Mouse (Mus musculus): ENCODE measurements around the gene Cyb561d2.
"Not testable (repeated sequence)": the region's sequence is repeated elsewhere in the genome, so short reads cannot be mapped to it uniquely, and the experiment has no call there.

Gene Cyb561d2

GRCm38 (mm10) chr9:107571534-107572326 is 29.7 kb upstream of the Cyb561d2 start:
- DNase-seq (ENCODE audit: low read depth): no peak

DNA sequence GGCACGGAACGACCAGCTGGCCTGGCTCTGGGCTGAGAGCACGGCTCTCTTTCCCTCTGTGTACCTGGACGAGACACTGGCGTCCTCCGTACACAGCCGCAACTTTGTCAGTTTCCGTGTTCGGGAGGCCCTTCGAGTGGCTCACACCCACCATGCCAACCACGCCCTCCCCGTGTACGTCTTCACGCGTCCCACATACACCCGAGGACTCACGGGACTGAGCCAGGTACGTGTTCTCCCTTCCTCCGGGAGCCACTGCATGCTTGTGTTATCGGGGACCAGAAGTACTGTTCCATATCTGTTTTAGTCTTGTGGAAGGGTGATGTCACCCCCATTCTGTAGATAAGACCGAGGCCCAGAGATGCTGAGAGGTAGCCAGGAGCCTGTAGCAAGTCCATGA is 28.9 kb upstream of the Cyb561d2 start:
- no peak for DNase-seq (ENCODE audit: low read depth)

DNA sequence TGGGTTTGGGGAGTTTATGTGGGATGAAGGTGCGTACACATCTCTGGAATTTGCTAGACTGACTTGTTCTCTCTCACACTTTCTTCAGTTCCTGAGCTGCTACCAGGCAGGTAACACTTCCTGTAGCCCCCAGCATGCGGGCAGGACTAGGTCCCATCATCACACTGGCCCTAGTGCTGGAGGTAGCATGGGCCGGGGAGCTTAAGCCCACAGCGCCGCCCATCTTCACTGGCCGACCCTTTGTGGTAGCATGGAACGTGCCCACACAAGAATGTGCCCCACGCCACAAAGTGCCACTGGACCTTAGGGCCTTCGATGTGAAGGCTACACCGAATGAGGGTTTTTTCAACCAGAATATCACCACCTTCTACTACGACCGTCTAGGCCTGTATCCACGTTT is 28.0 kb upstream of the Cyb561d2 start:
- DNase-seq (ENCODE audit: low read depth): no peak

DNA sequence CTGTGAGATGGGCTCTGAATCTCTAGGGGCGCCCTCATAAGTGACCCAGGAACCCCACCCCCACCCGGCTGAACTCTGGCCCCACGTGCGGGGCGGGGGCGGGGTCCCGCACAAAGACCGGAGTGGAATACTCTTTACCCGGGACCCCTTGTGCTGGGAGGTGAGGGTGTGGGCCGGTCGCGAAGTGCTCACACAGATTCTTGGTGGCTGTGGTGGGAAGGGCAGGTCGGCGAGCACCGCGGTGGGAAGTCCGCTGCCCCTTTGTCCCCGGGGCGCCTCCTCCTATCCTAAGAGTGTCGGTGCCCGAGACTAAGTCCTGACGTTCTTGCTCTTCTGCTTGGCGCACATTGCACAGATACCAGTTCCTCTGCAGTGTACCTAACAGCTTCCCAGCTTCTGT is 27.3 kb upstream of the Cyb561d2 start:
- DNase-seq (ENCODE audit: low read depth): no peak

GRCm38 (mm10) chr9:107568331-107569261 is 26.6 kb upstream of the Cyb561d2 start:
- no peak for DNase-seq (ENCODE audit: low read depth)

- DNase-seq (ENCODE audit: low read depth): no peak
Observed at GRCm38 (mm10) chr9:107567702-107568319, 25.8 kb upstream of the Cyb561d2 start, which contains the start of gene Hyal2. Gene Hyal2, plus strand, starts transcription at chr9:107567945.

DNA sequence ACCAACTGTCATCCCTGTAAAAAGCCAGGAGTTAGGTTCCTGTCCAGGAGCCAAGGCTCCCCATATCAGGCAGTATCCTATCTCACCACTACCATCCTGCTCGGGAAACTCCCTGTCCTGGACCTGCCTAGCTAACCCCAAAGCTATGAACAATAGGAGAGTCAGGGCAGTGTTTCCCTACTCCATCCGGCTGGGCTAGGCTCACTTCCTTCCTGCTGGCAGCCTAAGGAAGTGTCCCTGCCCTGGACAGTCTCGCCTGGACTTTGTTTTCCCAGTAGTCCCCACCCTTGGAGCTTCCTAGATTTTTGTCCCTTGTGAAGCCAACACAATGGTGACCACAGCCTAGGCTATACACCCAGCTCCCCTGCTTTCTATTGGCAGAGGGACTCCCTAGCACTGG is 24.9 kb upstream of the Cyb561d2 start:
- DNase-seq (ENCODE audit: low read depth): no peak

- DNase-seq (ENCODE audit: low read depth): no peak
Observed at GRCm38 (mm10) chr9:107566041-107566709, 24.2 kb upstream of the Cyb561d2 start.

DNA sequence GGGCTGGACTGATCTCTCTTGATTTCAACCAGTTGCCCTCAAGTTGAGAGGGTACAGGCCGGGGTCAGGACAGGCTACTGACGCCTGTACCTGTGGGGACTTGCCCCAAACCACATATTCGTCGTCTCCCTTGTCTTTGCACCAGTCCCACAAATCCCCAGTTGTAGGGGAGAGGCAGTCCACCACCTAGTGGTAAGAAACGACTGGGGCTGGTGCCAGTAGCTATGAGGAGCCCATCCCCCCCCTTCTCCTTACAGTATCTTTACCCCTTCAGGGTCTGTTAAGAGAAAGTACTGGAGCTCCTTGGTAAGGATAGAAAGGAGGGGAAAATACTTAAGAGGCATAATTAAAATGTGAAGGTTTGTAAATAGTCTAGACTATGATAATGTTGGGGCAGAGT is 23.6 kb upstream of the Cyb561d2 start:
- not testable (repeated sequence) for DNase-seq (ENCODE audit: low read depth)

- DNase-seq (ENCODE audit: low read depth): peak; percentile 90
Observed at GRCm38 (mm10) chr9:107563029-107563581, 21.1 kb upstream of the Cyb561d2 start, which contains the start of gene Tusc2. Gene Tusc2, plus strand, starts transcription at chr9:107563255.

DNA sequence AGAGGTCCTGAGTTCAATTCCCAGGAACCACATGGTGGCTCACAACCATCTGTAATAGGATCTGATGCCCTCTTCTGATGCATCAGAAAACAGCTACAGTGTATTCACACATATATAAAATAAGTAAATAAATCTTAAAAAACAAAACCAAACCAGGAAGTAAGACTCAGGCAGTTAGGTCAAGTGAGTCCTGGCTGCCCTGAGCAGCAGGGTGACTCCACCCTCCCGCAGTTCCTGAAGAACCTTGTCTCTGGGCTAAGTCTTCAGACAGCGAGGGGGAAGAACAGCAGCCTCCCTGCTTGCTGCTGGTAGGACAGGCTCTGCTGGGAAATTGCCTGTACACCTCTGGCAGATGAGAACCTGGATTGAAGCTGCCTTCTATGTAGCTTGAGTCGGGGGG is 14.4 kb upstream of the Cyb561d2 start:
- DNase-seq (ENCODE audit: low read depth): no peak

- DNase-seq (ENCODE audit: low read depth): no peak
Observed at GRCm38 (mm10) chr9:107555701-107556100, 13.7 kb upstream of the Cyb561d2 start.

DNA sequence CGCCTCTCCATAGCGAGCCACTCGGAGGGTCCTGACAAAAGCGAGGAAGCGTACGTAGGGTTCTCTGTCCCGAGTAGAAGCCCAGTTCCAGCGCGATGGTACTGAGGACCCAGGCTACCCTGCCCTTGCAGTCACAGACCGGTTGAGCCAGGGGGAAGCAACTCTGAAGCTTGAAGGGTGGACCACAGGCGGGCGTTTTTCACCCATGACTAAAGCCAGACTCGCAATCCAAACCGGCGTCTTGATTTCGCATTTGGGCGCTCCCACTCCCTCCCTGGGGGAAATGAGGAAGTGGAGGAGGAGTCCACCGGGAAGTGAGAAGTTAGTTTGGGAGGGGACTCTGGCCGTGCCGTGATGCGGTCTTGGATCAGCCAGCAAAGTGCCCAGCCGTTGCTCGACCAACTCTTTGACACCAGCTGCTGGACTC is 13.1 kb upstream of the Cyb561d2 start:
- no peak for DNase-seq (ENCODE audit: low read depth)

DNA sequence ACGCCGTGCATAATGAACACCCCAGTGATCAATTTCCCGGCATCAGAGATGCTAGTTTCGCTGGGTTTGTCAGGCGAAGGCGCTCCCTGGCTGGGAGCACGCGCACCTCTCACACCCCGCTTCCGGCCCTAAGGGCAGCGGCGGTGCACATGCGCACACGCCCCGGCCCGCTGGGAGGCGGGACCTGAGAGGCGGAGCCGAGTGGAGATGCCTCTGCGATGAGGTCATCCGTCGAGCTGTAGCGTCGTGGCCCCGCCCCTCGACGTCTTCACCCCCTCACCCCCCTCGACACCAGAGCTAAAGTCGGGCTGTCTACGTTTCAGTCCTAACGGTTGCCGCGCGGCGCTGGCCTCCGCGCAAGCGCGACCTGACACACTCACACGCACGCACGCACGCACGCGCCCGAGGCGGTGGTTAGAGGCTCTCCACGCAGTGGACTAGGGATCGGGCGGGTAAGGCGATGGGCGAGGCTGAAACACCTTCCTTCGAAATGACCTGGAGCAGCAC is 12.4 kb upstream of the Cyb561d2 start:
- DNase-seq (ENCODE audit: low read depth): peak; percentile 98

DNA sequence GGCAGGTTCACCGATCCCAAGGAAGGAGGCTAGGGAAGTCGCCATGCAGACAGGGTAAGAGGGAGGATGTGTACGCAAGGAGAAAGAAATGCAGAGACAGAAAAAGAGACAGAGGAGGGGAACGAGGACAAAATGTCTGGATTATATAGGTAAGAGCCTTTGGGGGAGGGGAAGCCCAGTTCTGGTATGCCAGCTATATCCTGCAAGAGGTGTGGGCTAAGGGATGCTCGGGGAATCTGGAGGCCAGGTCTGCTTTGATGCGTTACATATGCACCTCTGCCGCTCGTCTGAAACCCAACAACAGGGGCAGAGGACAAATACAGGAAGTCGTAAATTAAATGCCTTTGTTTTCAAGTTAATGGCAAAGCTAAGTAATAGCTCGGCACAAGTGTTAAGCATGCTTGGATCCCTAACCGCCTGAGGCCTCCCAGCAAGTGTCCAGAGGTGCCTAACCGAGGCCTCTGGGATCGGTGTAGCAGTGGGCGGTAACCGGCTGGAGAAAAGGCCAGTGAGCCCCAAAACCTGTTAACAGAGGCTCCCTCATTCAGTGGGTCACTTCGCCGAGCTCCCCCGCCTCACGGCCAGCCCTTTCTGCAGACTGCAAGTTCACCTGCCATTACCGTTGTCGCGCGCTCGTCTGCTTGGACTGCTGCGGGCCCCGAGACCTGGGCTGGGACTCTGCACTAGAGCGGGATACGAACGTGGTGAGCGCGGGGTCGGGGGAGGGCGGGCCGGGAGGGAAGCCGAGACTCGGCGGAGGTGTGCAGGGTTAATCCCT is 11.7 kb upstream of the Cyb561d2 start:
- DNase-seq (ENCODE audit: low read depth): no peak

DNA sequence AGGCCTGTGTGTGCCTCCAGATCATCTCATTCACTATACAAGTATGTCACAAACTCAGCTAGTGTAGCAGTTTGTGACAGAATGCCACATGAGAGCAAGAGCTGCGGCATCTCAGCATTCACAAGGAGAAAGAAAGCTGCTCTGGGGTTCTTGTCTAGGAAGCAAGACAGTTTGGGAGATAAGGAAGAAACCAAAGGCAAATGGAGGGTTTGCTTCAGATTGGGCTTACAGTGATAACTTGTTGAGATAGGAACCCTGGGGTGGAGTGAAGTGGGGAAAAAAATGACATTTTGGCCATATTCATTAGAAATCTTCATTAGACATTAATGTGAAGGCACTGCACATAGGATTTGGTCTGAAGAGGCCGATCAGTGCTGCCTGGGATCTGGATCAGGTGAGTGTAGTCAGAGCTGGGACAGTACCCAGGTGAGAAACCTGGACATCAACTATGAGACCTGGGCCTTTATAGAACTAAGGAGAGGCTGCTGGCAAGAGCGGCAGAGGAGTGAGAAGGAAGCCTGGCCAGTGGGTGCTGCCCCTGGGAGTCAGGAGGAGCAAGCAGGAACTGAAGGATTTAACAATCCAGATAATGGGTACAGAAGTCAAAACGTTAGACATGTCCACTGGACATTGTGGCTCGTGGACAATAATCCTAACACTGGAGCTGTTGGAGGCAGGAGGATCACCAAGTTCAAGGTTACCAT is 10.8 kb upstream of the Cyb561d2 start:
- no peak for DNase-seq (ENCODE audit: low read depth)

DNA sequence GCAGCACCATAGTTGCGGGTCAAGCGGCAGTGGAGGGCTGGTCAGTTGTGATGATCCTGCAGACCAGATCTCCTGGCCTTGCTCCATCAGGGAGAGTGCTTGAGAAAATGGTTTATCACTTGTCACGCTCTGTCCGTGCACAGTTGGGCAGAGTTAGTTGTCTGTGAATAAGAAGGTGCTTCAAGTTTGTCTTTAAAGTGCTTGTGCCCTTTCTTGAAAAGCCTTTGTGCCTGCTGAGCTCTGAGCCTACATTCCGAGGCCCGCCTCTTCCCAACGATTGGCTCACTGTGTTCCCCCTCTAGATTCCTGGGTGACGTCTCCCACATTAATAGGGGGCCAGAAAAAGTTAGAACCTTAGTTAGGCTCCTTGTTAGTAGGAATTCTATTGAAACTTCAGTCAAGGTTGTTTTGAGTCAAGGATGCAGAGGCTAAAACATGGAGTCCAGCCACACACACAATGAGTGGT is 9.9 kb upstream of the Cyb561d2 start:
- DNase-seq (ENCODE audit: low read depth): no peak

DNA sequence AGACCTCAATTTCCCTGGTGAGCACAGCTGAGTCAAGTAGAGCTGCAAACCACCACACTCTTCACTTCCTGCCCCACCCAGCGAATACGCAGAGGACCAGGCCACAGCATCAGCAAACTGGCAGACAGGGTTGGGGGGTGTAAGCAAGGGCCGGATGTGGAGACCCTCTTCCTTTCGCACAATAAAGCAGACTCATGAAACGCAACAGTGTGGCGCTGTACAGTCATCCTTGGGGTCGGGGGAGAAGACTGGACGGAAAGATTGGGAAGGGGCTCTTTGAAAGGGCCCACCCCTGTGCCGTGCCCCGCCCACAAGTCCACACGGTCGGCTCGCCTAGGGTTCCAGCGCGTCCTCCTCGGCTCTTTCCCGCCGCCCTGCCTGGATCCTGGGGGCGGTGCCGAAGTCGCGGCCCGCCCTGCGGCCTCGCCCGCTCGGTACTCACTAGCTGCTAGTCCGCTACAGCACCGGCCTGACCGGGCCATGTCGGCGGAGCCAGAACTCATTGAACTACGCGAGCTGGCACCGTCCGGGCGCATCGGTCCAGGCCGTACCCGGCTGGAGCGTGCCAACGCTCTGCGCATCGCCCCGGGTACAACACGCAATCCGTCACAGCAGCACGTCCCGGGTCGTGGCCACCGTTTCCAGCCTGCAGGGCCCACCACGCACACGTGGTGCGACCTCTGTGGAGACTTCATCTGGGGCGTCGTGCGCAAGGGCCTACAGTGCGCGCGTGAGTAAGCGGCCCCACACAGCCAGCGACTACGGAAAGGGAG is 9.3 kb upstream of the Cyb561d2 start, which contains the start of gene Rassf1:
Gene Rassf1 (plus strand): TSS at position 439 of the 773 bp plus-strand sequence.
- DNase-seq (ENCODE audit: low read depth): no peak

Measured in fibroblast of lung, adult 2 months (primary cell).